Mouse (Mus musculus): ENCODE measurements around the gene Fut7.

Fut7 gene

DNA sequence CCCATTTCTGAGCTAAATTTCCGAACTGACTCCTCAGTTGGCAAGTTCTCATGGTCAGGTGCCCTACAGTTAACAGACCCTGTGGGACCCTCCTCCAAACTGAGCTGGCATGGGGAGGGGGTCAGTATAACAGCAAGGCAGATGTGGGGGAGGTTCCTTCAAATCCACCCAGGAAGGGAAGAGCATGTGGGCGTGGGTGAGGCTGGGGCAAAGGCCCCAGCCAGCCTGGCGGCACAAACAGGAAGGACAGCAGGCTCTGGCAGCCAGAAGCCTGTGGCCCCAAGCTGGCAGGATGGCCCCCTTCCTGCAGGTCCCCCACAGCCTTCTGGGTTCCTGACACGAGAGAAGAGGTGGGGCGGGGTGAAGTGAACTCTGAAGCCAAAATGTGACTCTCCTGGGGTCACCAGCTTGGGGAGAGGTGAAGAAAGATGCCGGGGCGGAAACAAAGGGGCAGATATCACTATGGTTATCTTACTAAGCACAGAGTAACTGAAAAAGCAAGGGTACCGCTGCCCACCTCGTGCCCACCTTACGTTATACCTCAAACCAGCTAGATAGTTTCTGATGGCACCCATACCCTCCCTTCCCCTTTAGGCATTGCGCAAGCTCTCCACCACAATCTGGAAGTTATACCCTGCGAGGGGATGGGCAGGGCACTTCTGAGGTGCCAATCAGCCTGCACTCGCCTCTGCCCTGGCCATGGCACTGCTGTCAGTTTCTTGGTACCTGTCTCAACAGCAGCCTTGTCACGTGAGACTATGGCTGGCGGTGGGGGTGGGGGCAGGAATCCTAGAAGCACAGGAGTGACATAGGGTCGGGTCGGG is at the start of gene Fut7:
Fut7 (plus strand) TSS at position 681 of the 824 bp plus-strand sequence.
- DNase-seq (ENCODE audit: low read depth), result peak; percentile 87

DNA sequence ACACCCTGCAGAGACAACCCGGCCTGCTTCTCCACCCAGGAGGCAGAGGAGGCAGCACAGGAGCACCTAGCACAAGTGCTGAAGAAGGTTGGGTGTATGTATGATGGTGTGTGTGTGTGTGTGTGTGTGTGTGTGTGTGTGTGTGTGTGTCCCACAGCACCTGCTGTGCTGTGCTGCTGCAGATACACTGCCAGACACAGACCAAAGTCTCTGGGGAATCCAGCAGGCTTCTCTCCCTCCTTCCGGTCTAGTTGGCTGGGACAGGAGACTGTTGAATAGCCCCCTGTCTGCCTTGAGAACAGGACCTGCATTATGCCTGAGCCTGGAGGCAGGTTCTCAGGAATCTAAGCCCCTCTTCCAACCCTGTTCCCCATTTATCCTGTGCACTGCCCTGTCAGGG is 49.6 kb upstream of the Fut7 start:
- DNase-seq (ENCODE audit: low read depth), result no peak

DNA sequence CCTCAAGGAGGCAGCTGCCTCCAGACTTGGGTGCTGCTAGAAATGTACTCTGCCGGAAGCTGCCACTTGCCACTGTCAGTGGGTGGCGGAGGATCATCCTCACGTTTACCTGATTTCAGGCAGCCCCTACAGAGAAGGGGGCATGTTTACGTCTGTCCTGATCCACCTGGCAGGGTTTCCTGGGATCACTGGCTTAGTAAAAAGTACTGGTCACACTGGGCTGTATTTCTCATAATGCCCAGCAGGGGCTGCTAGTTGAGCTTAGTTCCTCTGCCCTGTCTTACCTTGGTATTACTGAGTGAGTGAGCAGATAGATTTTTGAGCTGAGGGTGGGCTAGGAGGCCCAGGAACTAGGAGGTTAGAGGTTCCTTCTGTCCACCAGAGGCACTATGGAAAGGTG is 46.5 kb upstream of the Fut7 start:
- peak; percentile 75 for DNase-seq (ENCODE audit: low read depth)

DNA sequence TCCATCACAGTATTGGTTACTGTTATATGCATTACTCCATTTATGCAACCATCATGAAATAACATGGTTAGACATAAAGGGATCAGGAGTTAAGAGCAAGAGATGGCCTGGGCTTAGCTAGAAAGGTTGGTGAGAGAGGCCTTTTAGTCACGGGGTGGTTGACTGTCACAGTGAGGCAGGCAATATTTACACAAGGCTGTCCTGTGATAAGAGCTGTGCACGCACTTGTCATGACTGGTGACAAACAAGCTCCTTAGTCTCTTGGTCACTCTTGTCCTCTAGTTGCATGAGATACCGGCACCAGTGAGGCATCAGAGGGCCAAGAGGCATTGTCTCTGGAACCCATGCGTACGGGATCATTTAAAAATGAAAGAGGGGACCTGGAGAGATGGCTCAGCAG is 38.6 kb upstream of the Fut7 start:
- no peak for DNase-seq (ENCODE audit: low read depth)

DNA sequence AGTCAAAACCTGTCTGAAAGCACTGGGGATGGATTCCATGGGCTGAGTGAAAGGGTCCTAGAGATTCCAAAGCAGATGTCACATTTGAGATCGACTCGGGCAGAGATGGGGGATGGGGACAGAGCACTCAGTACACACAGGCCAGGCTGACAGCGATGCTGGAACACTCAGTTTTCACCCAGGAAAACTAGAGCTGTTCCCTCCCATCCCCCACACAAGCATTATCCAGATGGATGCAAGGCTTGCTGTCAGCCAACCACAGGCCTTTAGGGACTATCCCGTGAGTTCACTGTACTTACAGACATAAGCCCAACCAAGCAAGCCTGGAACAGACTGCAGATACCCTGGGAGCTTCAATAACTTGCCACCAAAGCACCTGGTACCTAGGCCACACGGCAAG is 31.8 kb upstream of the Fut7 start:
- DNase-seq (ENCODE audit: low read depth), result no peak

DNA sequence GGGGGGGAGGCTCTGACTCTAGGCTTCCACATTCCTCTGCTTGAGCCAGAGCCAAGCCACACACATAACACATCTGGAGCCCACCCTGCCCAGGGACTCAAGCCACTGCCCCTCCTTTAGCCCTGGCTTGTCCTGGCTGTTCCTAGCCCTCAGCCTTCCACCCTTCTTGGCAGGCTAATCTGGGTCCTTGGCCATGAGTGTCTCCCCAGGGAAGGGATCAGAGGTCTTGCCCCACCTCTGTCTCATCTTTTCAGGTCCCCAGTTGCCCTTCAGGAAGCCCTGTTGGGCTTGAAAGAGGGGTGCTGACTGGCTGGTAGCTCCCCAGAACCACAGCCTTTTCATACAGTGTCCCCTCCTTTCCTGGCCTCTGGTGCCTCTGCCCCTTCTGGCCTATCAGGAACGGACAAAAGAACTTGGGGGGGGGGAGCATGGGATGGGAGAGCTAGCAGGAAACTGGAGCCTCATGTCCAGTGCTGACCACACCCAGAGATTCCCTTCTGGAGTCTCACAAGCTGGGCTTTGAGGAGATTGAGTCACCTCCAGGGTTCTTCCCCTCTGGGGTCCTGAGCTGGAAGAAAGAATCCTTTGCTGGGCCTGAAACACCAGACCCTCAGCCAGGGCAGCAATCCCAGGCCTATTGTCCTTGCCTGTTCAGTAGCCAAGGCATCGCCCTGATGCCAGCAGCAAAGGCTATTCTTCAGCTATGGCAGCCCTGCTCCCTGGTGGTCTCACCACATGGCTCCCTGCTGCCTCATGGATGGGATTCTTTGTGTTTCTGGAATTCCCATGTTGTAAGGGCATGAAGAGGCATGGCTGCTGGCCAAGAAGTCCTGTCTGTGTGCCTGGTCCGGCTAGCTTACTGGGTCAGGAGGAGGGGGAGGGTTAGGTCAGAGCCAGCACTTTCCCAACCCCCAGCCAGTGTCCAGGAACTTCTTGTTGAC is 28.5 kb upstream of the Fut7 start:
- DNase-seq (ENCODE audit: low read depth), result no peak

DNA sequence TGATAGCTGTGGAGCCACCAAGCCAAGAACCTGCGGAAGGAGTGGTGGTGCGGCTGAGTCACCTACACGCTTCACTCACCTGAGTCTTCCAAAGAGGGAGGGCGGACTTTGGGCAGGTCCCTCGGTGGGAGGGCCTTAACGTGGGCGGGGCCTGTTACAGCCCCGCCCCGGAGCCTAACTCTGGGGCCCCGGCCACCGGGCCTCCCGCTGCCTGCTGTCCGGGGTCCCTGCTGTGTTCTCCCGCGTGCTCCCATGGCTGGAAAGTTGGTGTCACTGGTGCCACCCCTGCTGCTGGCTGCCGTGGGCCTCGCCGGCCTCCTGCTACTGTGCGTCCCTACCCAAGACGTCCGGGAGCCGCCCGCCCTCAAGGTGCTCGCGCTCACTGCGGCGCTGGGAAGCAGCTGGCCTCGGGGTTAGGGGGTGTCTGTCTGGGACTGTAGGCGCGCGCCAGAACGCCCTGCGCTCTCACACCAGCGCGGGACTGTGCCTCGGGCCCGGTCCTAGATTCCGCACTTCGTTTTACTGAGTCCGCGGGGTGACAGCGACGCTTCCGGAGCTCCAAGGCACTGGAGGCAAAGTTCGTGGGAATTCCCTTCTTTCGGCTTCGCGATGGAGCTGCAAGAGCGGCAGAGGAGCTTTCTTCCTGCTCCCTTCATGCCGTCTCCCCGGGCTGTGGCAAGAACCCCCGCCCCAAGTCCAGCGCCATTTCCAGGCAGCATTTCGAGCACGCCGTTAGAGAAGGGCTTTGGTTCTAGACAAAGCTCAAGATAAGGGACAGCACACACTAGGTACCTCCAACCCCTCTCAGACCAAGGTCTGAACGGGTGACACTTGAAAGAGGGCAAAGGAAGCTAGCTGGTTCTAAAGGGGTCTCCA is 27.1 kb upstream of the Fut7 start, which contains the start of gene Entpd2:
Entpd2 (plus strand) TSS at position 154 of the 876 bp plus-strand sequence.
- DNase-seq (ENCODE audit: low read depth), result peak; percentile 62

DNA sequence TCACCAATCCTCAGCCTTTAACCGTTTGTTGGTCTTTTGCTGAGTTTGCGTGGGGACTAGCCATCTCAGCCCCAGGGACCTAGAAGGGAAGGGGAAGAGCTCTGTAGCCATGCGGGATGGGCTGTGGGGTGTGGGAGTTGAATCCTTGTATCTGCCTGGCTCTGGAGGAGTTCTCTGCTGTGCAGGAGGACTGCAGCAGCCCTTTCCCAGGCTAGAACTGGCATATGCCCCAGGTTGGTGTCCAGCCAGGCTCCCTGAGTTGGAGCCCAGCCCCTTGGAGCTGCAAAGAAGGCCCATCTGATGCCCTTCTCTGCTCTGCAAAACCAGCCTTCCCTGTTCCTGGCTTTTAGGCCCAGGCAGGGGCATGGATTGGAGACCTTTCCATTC is 26.5 kb upstream of the Fut7 start:
- DNase-seq (ENCODE audit: low read depth), result no peak

DNA sequence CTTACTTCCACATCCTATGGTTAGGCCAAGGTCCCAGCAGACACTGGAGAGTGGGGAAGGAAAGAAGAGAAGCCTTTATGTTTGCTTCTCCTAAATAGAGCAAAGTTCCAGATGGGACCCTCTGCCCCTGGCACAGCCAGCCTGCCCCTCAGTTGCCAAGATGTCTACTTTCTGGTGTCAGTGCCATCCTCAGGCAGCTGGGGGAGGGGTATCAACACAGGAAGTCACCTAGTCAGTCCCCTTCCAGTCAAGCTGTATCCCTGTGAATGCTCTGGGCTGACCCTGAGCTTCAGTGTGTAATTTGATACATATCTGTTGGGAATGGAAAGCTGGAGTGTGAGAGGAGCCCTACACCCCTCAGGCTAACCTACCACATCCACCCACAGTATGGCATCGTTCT is 26.1 kb upstream of the Fut7 start:
- DNase-seq (ENCODE audit: low read depth), result no peak

DNA sequence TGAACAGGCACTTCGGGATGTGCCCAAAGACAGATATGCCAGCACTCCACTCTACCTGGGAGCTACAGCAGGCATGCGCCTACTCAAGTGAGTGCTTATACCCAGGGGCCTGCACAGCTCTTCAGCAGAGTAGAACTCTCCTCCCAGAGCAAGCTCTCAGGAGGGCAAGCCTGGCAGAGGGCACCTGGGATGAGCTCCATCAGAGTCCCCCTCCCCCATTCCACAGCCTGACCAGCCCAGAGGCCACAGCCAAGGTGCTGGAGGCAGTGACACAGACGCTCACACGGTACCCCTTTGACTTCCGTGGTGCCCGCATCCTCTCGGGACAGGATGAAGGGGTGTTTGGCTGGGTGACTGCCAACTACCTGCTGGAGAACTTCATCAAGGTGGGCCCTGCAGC is 25.0 kb upstream of the Fut7 start:
- DNase-seq (ENCODE audit: low read depth), result no peak

DNA sequence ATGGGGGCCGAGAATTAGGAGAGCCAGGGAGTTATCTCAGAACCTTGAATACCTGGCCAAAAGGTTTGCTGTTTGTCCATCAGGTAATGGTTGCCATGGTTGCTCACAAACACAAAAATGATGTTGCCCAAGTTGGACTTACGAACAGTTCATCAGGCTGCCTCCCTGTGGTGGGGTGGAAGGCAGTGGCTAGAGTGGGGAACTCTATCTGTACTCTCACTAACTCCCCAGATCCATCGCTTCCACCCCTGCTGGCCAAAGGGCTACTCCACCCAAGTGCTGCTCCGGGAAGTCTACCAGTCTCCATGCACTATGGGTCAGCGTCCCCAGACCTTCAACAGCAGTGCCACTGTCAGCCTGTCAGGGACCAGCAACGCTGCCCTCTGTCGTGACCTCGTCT is 24.0 kb upstream of the Fut7 start, which contains the start of gene Npdc1:
Npdc1 (plus strand) TSS at position 301 of the 400 bp plus-strand sequence.
- no peak for DNase-seq (ENCODE audit: low read depth)

DNA sequence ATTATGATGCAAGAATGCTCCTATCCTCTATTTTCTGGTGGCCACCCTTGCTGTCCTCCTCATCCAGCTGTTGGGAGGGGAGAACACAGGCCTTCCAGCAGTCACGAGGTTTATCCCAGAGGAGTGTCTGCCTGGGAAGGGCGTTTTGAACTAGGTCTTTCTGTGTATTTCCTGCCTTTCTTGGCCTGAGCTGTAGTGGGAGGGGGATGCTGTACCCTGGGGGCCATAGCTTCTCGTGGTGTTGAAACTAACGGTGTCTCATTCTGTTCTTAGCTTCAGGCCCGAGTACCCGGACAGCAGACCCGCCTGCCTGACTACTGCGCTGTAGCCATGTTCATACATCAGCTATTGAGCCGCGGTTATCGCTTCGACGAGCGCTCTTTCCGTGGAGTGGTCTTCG is 22.8 kb upstream of the Fut7 start:
- no peak for DNase-seq (ENCODE audit: low read depth)

DNA sequence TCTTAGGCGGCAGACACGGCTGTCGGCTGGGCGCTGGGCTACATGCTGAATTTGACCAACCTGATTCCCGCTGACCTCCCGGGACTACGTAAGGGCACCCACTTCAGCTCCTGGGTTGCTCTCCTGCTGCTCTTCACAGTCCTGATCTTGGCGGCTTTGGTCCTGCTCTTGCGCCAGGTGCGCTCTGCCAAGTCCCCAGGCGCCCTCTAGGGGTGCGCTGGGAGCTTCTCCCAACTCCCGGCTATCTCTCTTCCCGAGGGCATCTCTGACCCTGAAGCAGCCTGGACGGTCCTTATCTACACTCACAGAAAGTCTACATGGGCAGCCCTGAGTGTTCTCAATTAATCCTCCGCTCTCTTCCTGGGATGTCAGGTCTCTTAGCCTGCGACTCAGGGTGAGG is 22.3 kb upstream of the Fut7 start:
- DNase-seq (ENCODE audit: low read depth), result peak; percentile 49

DNA sequence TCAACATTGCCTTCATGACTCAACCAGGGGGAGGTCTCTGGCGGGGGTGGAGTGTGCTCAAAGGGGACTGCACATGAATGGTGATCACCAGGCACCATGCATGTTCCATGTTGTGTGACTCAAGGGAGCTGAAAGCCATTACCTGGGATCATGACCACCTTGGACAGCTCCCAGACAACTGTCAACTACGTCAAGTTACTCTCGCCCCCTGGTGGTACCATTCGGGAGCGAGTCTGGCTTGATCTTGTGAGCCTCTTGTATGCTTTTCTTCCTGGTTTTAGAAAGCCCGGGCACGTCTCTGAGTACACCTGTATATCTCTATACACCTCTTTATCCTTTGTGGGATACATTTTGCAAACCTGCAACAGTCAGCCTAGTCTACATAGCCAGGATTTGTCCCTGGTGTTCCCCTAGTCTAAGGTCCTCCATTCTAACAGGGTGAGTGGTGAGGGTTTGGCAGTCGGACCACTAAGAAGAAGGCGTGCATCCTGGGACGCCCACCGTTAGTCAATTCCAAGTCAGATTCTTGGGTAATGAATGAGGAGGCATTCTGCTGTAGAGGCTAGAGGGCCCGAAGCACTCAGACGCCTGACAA is 20.6 kb upstream of the Fut7 start:
- DNase-seq (ENCODE audit: low read depth), result peak; percentile 95

DNA sequence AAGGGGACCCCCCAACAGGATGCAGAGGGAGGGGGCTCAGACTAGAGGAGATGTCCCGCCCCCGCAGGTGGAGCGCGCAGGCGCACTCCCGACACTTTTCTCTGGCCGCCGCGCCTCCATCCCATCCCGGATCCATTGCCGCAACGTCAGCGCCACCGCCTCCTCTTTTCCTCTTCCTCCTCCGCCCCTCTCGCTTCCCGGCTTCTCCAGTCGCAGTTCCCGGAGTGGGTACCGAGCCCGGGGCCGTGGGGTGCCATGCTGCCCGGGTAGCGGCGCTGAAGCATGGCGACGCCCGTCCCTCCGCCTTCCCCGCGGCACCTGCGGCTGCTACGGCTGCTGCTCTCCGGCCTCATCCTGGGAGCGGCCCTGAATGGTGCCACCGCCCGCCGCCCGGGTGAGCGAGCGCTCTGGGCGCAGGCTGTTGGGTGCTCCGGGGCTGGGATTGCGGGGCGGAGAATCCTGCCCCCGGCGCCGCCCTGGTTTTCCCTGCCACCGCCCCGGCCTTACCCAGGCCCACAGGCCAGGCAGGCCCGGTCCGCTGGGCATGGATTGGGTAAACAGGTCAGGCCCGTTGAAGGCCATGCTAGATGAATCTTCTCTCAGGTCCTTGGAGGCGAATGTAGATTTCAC is 20.0 kb upstream of the Fut7 start:
- peak; percentile 53 for DNase-seq (ENCODE audit: low read depth)

DNA sequence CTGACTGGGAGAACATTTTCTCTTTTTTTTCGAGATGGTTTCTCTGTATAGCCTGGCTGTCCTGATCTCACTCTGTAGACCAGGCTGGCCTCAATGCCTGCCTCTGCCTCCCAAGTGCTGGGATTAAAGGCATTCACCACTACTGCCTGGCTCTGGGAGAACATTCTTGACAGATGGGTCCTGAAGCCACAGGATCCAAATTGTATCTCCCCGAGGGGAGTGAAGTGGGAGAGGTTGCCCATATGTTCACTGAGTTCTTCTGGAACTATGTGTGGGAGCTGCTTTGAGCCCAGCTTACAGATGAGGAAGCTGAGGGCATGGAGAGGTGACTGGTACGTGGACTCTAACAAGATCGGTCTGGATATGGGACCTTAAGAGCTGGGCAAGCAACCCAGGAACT is 19.1 kb upstream of the Fut7 start:
- DNase-seq (ENCODE audit: low read depth), result no peak

DNA sequence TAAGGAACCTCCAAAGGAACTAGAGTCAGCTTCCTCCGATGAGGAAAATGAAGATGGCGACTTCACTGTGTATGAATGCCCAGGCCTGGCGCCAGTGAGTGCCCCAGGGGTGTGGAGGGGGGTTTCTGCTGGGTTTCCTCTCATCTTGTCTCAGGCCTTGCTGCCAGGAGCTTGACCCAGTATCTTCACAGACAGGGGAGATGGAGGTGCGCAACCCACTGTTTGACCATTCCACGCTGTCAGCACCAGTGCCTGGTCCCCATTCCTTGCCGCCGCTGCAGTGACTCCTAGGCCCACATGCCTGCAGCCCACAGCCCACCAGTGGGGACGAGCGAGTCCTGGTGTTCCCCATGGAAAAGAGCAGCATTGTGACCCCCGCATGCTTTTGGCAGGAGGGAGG is 14.2 kb upstream of the Fut7 start:
- DNase-seq (ENCODE audit: low read depth), result no peak

DNA sequence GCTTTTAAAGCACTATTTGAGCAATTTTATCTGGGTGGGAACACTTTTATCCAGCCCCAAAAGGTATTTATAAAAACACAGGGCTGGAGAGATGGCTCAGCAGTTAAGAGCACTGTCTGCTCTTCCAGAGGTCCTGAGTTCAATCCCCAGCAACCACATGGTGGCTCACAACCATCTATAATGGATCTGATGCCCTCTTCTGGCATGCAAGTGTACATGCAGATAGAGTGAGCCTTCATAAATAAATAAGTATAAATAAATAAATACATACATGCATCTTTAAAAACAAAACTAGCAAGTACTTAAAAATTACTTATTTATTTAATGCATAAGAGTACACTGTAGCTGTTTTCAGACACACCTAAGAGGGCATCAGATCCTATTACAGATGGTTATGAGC is 9.6 kb upstream of the Fut7 start:
- peak; percentile 42 for DNase-seq (ENCODE audit: low read depth)

DNA sequence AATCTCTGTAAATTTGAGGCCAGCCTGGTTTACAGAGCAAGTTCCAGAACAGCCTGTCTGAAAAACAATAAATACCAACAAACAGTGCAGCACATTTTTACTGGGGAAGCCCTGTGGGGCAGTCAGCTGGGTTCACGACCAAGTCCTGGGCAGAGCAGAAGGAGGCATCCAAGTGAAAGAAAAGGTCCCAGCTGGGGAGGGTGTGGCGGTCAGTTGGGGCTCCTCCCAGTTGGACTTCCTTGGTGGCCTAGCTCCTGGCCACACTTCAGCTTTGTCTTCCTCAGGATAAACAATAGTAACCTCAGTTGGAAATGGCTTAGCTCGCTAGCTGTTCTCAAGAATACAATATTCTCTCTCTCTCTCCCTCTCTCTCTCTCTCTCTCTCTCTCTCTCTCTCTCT is 5.6 kb upstream of the Fut7 start:
- no peak for DNase-seq (ENCODE audit: low read depth)

DNA sequence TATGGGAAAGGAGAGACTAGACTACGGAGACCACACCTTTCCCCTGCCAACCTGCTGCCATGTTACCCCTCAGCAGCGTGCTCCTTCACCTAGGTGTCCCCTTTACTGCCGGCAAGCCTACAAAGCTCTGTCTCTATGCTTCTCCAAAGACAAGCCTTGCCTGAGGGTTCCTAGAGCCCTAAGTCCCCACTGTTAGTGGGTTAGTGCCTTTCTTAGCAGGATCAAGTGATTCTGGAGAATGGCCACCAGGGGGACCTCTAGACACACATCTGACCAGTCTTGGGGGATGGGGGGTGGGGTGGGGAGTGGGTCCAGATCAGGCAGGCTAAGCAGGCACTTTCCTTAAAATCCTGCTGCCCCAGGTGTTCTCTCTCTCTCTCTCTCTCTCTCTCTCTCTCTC is 1.2 kb upstream of the Fut7 start:
- peak; percentile 88 for DNase-seq (ENCODE audit: low read depth)

DNA sequence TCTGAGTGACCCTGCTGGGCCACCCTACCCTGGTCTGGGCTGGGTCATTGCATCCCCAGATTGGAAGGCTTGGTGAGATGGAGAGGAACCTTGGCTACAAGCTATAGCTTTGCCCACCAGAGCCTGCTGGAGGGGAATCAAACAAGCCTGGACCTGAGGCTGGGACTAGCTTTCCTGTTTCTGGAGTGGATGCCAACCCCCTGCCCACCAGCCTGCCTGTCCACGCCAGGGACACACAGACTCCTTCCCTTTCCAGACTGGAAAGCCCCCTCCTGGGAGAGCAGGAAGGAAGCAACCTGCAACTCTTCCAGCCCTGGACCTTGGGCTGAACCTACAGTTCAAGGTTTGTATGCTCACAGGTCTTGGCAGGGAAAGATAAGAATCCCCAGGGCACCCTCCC is 559 bp downstream of the Fut7 start:
- DNase-seq (ENCODE audit: low read depth), result no peak
